Mouse (Mus musculus): ENCODE results near the gene Gm13040. TPM values are rescaled to one million over a fixed set of nuclear protein-coding genes. Genes with fewer than 3 reads are reported as not detected.
"Not testable (repeated sequence)": the region's sequence is repeated elsewhere in the genome, so short reads cannot be mapped to it uniquely, and the experiment has no call there.

Gm13040 gene
- not detected for total RNA-seq (2021)

DNA sequence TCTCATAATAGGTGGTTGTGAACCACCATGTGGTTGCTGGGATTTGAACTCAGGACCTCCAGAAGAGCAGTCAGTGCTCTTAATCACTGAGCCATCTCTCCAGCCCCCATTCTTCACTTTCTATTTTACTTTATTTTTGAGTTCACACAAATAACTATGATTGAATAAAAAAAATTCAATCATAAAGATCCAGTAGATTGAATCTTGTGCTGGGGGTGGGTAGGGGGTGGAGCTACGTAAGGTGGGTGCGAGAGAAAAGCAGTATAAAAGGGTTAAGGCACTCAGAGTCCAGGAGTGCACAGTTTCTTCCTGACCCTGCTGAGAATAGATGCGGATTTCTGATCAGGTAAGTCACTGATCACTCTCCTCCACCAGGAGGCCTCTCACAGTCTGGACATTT is at the start of gene Gm13040:
Gene Gm13040 (plus strand): TSS at position 301 of the 400 bp plus-strand sequence.
- not testable (repeated sequence) for DNase-seq

DNA sequence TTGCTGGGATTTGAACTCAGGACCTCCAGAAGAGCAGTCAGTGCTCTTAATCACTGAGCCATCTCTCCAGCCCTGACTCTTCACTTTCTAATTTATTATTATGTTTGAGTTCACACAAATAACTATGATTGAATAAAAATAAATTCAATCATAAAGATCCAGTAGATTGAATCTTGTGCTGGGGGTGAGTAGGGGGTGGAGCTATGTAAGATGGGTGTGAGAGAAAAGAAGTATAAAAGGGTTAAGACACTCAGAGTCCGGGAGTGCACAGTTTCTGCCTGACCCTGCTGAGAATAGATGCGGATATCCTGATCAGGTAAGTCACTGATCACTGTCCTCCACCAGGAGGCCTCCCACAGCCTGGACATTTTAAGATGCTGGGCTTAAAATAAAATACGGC is 24.7 kb upstream of the Gm13040 start, which contains the start of gene Gm13043:
Gene Gm13043 (plus strand): TSS at position 301 of the 400 bp plus-strand sequence.
- no peak for DNase-seq

GRCm38 (mm10) chr4:143551400-143551799 is 15.6 kb downstream of the Gm13040 start, which contains the start of the genes BC080695 and Gm13057:
Gene BC080695 (plus strand): TSS chr4:143551700.
Gene Gm13057 (plus strand): TSS chr4:143551709.
- not testable (repeated sequence) for DNase-seq

Other genes starting within 250 kb of the Gm13040 start
- gene Pdpn, start 236.4 kb upstream of the Gm13040 start, total RNA-seq (2021): 10 to 100 TPM; 17.7 to 18.9 TPM
- 1 to 10 TPM; 1.2 TPM for gene Lrrc38, start 186.2 kb upstream of the Gm13040 start, total RNA-seq (2021)
- not detected for gene Pramel1, start 141.5 kb upstream of the Gm13040 start, total RNA-seq (2021)
- gene Pramef8, start 123.5 kb upstream of the Gm13040 start, total RNA-seq (2021): 10 to 100 TPM; 13.5 to 15.6 TPM
- not detected for gene Oog4, start 85.6 kb upstream of the Gm13040 start, total RNA-seq (2021)
- not detected for gene Gm13043, start 24.6 kb upstream of the Gm13040 start, total RNA-seq (2021)
- gene BC080695, start 15.7 kb downstream of the Gm13040 start, total RNA-seq (2021): not detected
- gene Gm13057, start 15.8 kb downstream of the Gm13040 start, total RNA-seq (2021): not detected
- not detected for gene Gm13083, start 79.0 kb downstream of the Gm13040 start, total RNA-seq (2021)
- gene Gm13088, start 121.3 kb downstream of the Gm13040 start, total RNA-seq (2021): not detected
- gene Gm13089, start 166.8 kb downstream of the Gm13040 start, total RNA-seq (2021): not detected
- gene Gm13078, start 183.5 kb downstream of the Gm13040 start, total RNA-seq (2021): not detected